Mouse (Mus musculus) cerebellum, adult 2 months (tissue): Measurements from ENCODE around the gene Hist1h1a. TPM values are rescaled to one million over a fixed set of nuclear protein-coding genes. Genes with fewer than 3 reads are reported as not detected.
"Not testable (repeated sequence)": the region's sequence is repeated elsewhere in the genome, so short reads cannot be mapped to it uniquely, and the experiment has no call there.

Experiments used
- DNase-seq, 2 experiments: peaks; one replicate each; pipeline ENCODE4 v3.0.0; 2021
- H3K27ac ChIP-seq: fragments of 200-500 bp; 2 replicates; pipeline ENCODE4 v1.5.1; 2012; ENCODE audit warnings: low read length, control low read depth, inconsistent platforms; ENCODE audit not compliant: insufficient read depth
- H3K27me3 ChIP-seq: fragments of 200-500 bp; 2 replicates; pipeline ENCODE4 v1.6.1; 2012; ENCODE audit warnings: inconsistent platforms, mild to moderate bottlenecking, low read length, moderate library complexity; ENCODE audit not compliant: control insufficient read depth, insufficient read depth
- H3K4me1 ChIP-seq: fragments of 200-500 bp; 2 replicates; pipeline ENCODE4 v1.6.1; 2011; ENCODE audit warnings: low read length; ENCODE audit not compliant: control insufficient read depth, insufficient read depth
- H3K4me3 ChIP-seq: fragments of 200-500 bp; replicated peaks from 2 replicates; pipeline ENCODE3; 2011; ENCODE audit warnings: mild to moderate bottlenecking, low read depth, low read length, control low read depth; ENCODE audit not compliant: insufficient read depth
- CTCF ChIP-seq: fragments of 200-500 bp; IDR thresholded peaks from 2 replicates; pipeline ENCODE4 v1.5.1; 2011; ENCODE audit warnings: low read depth, mild to moderate bottlenecking, control low read depth, low read length, moderate library complexity, borderline replicate concordance; ENCODE audit not compliant: insufficient read depth
- POLR2A ChIP-seq: fragments of 200-500 bp; IDR thresholded peaks from 2 replicates; pipeline ENCODE4 v1.6.1; 2011; ENCODE audit warnings: low read length, control low read depth, borderline replicate concordance; ENCODE audit not compliant: insufficient read depth
- WGBS: fragments of 180-500 bp; shearing (Covaris S2); methylation state at CpG from one replicate; pipeline ENCODE4 v1.1.7; 2018; 5-methylcytosine and 5-hydroxymethylcytosine counted together
- polyA plus RNA-seq: library from polyadenylated mRNA; depleted of rRNA; stranded (reverse); fragments of >200 nt; gene quantifications from 2 replicates; pipeline ENCODE4 v1.2.3, GENCODE M21; 2012

Gene Hist1h1a
- polyA plus RNA-seq, 1 experiment, result not detected

GRCm38 (mm10) chr13:23751478-23751956, 11.9 kb upstream of the Hist1h1a start:
- H3K4me1 ChIP-seq, result no peaks in the 10 kb centered on the region
- no peak overlapping the region for H3K4me3 ChIP-seq
- 6% methylated on average over 11 of the region's 11 CpGs for WGBS
- no peak for DNase-seq
- TF ChIP-seq CTCF (no peak), POLR2A (no peak)
- no peaks in the 10 kb centered on the region for H3K27me3 ChIP-seq
- no peak overlapping the region for H3K27ac ChIP-seq

DNA sequence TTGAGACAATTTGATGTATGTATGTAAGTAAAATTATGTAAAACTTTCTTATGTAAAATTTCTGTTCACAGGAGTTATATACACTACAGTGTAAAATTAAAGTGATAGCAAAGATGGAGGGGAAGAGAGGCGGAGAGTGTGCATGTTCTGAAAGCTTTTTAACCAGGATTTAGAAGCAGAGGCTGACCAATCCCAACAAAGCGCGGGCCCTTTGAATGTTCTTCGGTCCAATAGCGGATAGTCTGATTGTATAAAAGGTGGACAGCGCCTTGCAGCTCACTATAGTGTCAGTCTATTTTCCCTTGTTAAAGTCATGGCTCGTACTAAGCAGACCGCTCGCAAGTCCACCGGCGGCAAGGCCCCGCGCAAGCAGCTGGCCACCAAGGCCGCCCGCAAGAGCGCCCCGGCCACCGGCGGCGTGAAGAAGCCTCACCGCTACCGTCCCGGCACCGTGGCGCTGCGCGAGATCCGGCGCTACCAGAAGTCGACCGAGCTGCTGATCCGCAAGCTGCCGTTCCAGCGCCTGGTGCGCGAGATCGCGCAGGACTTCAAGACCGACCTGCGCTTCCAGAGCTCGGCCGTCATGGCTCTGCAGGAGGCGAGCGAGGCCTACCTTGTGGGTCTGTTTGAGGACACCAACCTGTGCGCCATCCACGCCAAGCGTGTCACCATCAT, 11.3 kb upstream of the Hist1h1a start, which contains the start of gene Hist1h3b:
Gene Hist1h3b, plus strand, starts transcription at position 201 of the 675 bp plus-strand sequence.
- DNase-seq, result peak; percentile 72 to 73
- H3K27ac ChIP-seq, result 0 out of 2 replicates have a peak within 1 kb of the TSS, but pooled peaks have one; percentile 23
- not testable (repeated sequence) for H3K27me3 ChIP-seq, H3K4me1 ChIP-seq, H3K4me3 ChIP-seq
- 3% methylated on average over 22 of the region's 47 CpGs for WGBS

- no peak for DNase-seq
- H3K4me1 ChIP-seq, result no peaks in the 10 kb centered on the region
- no peak for TF ChIP-seq POLR2A
- no peak for TF ChIP-seq CTCF
- no peak overlapping the region for H3K4me3 ChIP-seq
- H3K27ac ChIP-seq, result no peak overlapping the region
- no peaks in the 10 kb centered on the region for H3K27me3 ChIP-seq
- 15% methylated on average over 6 of the region's 6 CpGs for WGBS
Measured at GRCm38 (mm10) chr13:23752742-23753172, 10.7 kb upstream of the Hist1h1a start.

DNA sequence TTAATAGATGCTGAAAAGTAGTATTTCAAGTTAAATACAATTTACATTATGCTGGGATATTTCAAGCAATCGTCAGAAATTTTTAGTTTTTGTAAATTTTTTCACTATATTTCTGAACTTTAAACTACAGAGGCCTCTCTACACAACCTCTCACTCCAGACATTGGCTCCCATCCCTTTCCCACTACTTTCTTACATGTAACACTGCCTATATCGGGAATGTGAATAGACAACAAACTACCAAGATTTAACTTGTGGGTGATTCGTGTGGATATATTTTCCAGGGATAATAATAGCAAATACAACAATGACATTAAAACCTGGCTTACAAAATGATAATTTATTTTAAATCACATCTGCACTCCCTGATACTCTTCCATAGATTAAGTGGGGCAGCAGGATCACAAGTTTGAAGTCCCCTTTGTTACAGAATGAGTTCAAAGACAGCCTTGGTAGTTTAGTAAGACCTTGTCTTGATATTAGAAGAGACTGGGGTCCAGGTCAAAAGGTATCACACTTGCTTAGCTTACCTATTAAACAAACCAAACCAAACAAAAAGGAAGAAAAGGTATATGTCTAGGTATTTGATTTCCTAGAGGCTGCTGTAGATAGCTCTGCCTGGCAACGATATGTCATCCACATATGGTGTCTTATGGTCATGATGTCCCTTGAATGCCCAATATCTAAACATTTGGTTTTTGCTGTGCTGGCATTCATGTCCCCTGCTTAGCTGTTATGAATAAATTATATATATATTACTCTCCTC, 10.0 kb upstream of the Hist1h1a start:
- H3K4me3 ChIP-seq, result no peak overlapping the region
- no peak overlapping the region for H3K27ac ChIP-seq
- H3K27me3 ChIP-seq, result no peaks in the 10 kb centered on the region
- WGBS, result 65% methylated on average over 4 of the region's 4 CpGs
- TF ChIP-seq CTCF (no peak), POLR2A (no peak)
- no peaks in the 10 kb centered on the region for H3K4me1 ChIP-seq
- DNase-seq, result no peak

DNA sequence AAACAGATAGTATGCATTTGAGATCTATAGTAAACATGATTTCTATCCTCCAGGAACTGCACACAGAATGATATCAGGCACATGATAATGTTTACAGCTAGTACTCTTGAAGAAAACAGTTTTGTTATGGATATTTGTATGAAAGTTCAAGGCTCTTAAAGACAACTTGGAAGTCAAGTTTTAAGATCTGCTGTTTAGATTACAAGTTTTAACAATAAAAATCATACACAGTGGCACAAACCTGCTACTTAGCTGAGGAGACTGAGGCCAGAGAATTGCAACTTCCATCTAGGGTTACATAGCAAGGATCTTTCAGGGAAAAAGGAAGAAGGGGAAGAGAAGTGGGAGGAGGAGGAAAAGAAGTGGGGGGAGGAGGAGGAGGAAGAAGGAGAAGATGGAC, 8.5 kb upstream of the Hist1h1a start:
- H3K27ac ChIP-seq, result no peak overlapping the region
- no peaks in the 10 kb centered on the region for H3K4me1 ChIP-seq
- H3K4me3 ChIP-seq, result no peak overlapping the region
- DNase-seq, result no peak
- no peaks in the 10 kb centered on the region for H3K27me3 ChIP-seq
- TF ChIP-seq CTCF, result no peak
- TF ChIP-seq POLR2A, result no peak

GRCm38 (mm10) chr13:23756790-23757189, 6.7 kb upstream of the Hist1h1a start, which contains the start of gene Hist1h4b:
Gene Hist1h4b, plus strand, starts transcription at chr13:23757013.
- WGBS, result 0% methylated on average over 19 of the region's 22 CpGs

DNA sequence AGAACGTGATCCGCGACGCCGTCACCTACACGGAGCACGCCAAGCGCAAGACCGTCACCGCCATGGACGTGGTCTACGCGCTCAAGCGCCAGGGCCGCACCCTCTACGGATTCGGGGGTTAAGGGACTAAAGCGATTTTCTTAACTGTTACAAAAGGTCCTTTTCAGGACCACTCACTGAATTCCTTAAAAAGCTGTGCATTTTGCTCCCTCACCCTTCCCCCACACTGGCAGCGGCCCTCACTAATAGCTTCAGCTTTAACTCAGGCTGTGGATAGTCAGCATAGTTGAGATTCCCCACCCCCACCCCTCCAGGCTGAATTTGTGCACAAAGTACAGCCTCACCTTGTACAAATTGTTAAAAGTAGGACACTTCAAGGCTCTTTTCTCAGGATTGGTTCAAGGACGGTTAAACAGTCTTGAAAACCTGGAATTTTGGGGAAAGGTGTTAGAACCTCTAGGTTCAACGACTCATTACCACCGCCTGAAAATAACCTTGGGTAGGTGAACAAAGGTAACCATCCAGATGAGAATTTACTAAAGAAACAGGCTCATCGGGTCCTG, 6.2 kb upstream of the Hist1h1a start:
- peak overlapping the region; percentile 23 for H3K4me3 ChIP-seq

More at GRCm38 (mm10) chr13:23756790-23757189, 6.7 kb upstream of the Hist1h1a start, which contains the start of gene Hist1h4b:
- peak; percentile 84 to 90 for DNase-seq
- peak within 1 kb of the TSS; percentile 37 for H3K4me3 ChIP-seq
- H3K27ac ChIP-seq, result peak within 1 kb of the TSS; percentile 42
- no peaks in the 10 kb centered on the region for H3K27me3 ChIP-seq
- TF ChIP-seq POLR2A (peak; percentile 77; the same call in 1 of the 2 replicates), CTCF (no peak)
- H3K4me1 ChIP-seq, result no peaks in the 10 kb centered on the region

More for the DNA sequence above, 6.2 kb upstream of the Hist1h1a start:
- no peaks in the 10 kb centered on the region for H3K4me1 ChIP-seq
- WGBS, result 3% methylated on average over 18 of the region's 23 CpGs
- no peaks in the 10 kb centered on the region for H3K27me3 ChIP-seq
- peak in 1 of 2 experiments; percentile 29 for DNase-seq
- TF ChIP-seq CTCF (no peak), POLR2A (no peak)
- peak overlapping the region; percentile 42 for H3K27ac ChIP-seq
